Mouse (Mus musculus): ENCODE data around the gene Asz1. TPM values are rescaled to one million over a fixed set of nuclear protein-coding genes. Genes with fewer than 3 reads are reported as not detected.
A peak's percentile ranks its signal among the peaks of the same experiment; 100 is the strongest.

The Asz1 gene
- polyA plus RNA-seq, 1 experiment from 2014 or later: not detected

DNA sequence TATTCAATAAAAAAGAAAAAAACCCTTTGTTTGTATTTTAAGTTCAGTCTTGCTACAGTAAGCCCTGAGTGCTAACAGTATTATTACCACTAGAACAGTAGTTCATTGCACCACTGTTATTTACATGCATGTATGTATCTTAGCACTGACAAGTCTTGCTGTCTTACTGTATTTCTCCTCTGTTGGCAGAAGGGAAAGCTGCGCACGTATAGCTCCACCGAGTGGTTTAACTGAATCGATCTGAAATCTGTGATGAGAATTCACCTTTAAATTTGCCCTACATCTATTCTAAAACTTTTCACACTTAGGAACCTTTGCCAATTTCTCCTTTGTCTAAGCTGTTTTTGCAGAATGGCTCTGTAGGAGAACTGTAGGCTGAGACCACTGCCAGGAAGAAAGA is 64.6 kb downstream of the Asz1 start:
- DNase-seq (ENCODE audit: extremely low spot score, low spot score): no peak
- Histone ChIP-seq H3K9me3 (no peaks in the 10 kb centered on the region), H3K4me1 (no peaks in the 10 kb centered on the region), H3K27me3 (ENCODE audit: poor library complexity, severe bottlenecking) (no peaks in the 10 kb centered on the region), H3K4me3 (no peak overlapping the region), H3K27ac (no peak overlapping the region), H3K36me3 (replicated peaks) (no peaks in the 10 kb centered on the region)
- 88% methylated on average over 4 of the region's 4 CpGs for whole genome bisulfite sequencing

DNA sequence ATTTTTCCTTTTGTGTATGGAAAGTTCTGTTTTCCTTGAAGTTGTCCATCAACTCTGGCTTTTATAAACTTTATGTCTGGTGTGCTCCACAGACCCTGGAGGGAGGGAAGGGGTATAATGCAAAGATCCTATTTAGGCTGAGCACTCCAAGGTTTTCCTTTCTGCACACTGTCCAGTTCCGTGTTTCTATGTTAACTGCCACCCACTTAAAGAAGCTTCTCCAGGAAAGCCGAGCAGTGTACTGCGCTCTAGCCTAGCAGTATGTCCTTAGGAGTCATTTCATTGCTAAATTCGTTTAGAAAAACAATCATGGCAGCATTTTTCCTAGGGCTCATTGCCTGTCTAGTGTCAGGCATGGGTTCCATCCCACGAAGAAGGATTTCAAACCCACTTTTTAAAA is 65.7 kb downstream of the Asz1 start:
- Histone ChIP-seq H3K36me3 (replicated peaks) (no peaks in the 10 kb centered on the region), H3K4me1 (no peaks in the 10 kb centered on the region), H3K9me3 (no peaks in the 10 kb centered on the region), H3K27me3 (ENCODE audit: poor library complexity, severe bottlenecking) (no peaks in the 10 kb centered on the region), H3K27ac (no peak overlapping the region), H3K4me3 (no peak overlapping the region)
- DNase-seq (ENCODE audit: extremely low spot score, low spot score): no peak
- WGBS: 86% methylated on average over 5 of the region's 5 CpGs

DNA sequence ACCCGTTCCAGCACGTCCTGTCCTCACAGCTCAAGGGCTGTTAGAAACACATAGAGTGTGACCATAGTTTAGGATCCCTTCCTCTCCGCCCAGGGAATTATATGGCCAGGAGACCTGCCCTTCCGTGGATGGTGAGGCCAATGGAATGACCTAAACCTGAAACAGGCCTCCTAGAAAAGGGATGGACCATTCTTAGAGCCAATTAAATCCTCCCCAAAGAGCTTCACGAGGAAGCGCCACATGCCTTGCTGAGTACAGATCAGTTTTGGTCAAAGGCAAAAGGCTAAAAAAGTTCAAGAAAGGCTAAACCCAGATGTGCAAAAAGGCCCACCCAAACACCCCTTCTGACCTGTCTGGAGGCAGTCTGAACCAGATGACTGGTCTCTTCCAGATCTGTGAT is 76.6 kb downstream of the Asz1 start:
- 20% methylated on average over 6 of the region's 6 CpGs for WGBS
- no peak for DNase-seq (ENCODE audit: extremely low spot score, low spot score)
- Histone ChIP-seq H3K9me3 (no peaks in the 10 kb centered on the region), H3K4me1 (peaks cover 27% of the 10 kb centered on the region), H3K36me3 (replicated peaks) (no peaks in the 10 kb centered on the region), H3K4me3 (peak overlapping the region; percentile 59), H3K27ac (no peak overlapping the region), H3K27me3 (ENCODE audit: poor library complexity, severe bottlenecking) (peaks cover 62% of the 10 kb centered on the region)

DNA sequence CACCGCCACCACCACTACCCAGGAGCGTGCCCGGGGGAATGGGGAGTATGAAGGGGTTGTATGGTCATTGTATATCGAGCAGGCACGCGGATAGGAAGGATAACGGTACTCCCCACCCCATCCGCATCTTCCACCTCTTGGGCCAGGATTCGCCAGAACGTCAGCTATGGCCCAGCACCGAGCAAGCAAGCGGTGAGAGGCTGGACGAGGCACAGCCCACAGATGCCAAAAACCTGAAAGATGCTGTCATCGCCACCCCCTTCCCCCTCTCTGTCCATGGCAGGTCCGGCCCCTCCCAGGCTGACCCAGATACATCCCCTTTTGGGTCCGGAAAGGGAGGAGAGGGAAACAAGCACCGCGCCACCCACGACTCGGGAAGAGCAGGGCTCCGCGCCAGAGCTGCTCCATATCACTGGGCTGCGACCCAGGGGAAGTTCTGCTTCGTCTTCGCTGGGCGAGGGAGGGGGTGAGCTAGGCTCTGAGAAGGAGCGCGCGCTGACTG is 77.3 kb downstream of the Asz1 start:
- Histone ChIP-seq H3K36me3 (replicated peaks) (no peaks in the 10 kb centered on the region), H3K27ac (no peak overlapping the region), H3K27me3 (ENCODE audit: poor library complexity, severe bottlenecking) (peaks cover 62% of the 10 kb centered on the region), H3K9me3 (no peaks in the 10 kb centered on the region), H3K4me3 (peak overlapping the region; percentile 59), H3K4me1 (peaks cover 27% of the 10 kb centered on the region)
- under 1% methylated on average over 28 of the region's 29 CpGs for WGBS
- peak; percentile 24 for DNase-seq (ENCODE audit: extremely low spot score, low spot score)

DNA sequence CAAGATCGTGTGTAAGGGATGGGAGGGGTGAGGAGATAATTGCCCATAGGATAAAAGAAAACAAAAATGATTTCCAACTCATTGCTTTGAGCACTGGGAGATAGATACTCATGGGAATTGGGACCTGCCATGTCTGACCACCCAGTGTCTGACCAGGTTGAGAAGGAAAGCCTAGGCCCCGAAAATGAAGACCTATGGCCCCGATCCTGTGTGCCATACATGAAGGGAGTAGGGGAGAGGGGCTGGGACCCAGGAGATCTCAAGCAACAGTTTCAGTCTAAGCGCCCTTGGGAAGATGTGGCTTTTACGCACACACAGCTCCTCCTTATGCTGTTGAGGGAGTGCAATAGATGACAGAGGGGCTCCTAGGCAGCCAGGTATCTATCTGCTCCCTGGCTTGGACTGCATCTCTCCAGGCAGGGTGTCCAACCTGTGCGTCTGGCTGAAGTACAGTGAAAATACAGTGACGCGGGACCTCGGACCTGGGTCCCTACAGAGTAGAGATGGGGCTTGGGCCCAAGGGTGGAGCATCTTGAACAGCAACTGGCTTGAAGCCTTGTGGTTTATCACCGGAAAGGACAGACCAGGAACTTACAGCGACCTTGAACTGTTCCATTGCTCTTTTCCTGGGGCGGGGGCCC is 77.9 kb downstream of the Asz1 start:
- no peaks in the 10 kb centered on the region for H3K9me3 ChIP-seq
- H3K4me3 ChIP-seq: peak overlapping the region; percentile 59
- H3K4me1 ChIP-seq: peaks cover 27% of the 10 kb centered on the region
- H3K36me3 ChIP-seq (replicated peaks): no peaks in the 10 kb centered on the region
- no peak for DNase-seq (ENCODE audit: extremely low spot score, low spot score)
- peaks cover 62% of the 10 kb centered on the region for H3K27me3 ChIP-seq (ENCODE audit: poor library complexity, severe bottlenecking)
- WGBS: 7% methylated on average over 12 of the region's 12 CpGs
- H3K27ac ChIP-seq: no peak overlapping the region

DNA sequence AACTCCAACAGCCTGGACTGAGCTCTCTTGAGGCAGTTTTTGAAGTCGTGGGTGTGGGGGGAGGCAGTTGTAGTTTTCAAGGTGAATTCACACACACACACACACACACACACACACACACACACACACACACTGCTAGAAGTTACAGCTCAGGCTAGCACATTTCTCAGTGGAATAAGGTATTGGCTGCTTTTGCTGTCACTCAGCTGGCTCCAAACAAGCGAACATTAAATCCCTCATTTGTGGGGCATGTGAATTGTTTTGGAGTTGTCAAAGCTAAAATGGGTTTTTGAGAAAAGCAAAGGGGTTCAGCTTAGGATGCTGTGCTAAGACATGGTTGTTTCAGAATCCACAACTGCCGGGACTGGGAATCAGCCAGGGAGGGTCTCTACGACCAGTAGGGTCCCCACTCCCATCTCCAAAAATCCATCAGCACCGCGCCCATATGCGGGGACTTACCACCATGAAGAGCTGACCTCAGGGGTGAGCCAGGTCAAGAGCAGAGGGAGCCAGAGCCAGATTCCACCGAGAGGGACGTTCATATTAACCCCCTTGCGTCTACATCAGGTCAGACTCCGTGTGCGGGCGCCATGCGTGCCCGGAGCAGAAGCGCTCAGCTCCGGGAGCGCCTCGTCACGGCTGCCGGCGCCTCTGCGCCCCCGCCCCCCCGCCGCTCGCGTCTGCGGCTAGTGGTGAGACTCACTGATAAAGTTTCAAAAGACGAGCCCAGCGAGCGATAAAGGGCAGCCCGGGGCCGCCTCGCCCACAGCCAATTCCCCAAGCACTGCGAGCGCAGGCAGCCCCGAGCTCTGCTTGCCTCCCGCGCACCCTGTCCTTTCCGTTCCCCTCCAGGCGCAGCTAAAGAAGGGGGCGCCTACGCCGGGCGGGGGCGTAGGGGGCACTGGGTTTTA is 78.9 kb downstream of the Asz1 start, which contains the start of gene Wnt2:
Wnt2 (minus strand) TSS at position 840 of the 911 bp plus-strand sequence.
- no peaks in the 10 kb centered on the region for H3K36me3 ChIP-seq (replicated peaks)
- WGBS: under 1% methylated on average over 47 of the region's 47 CpGs

DNA sequence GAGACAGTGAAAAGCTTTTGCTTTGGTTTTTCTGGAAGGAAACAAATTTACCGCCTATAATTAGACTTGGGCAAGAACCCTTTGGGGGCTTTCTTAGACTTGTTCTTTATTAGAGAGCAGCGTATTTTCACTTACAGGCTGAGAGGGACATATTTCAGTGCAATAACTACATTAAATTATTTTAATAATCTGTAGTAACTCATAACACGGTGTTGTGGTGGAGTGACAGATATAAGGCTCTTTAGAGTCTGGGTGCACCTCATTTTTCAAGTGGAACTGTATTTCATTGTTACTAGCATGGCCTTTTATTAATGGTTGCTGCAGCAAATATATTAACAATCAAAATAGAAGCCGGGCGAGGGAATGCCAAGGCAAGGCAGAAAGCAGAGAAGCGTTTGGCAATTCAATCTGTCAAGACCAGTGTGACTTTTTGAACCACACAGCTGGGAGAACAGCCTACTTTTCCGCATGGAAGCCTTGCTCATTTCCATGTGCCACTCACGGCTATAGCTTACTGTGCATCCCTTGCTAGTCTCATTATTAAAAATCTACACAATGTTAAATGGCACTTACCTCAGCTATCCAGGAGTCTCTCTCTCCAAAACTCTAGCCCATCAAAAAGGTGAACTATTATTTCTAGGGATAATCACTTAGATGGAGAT is 84.6 kb downstream of the Asz1 start:
- DNase-seq (ENCODE audit: extremely low spot score, low spot score): no peak
- H3K9me3 ChIP-seq: no peaks in the 10 kb centered on the region
- H3K27ac ChIP-seq: no peak overlapping the region
- H3K4me1 ChIP-seq: no peaks in the 10 kb centered on the region
- H3K36me3 ChIP-seq (replicated peaks): no peaks in the 10 kb centered on the region
- no peak overlapping the region for H3K4me3 ChIP-seq
- peaks cover 17% of the 10 kb centered on the region for H3K27me3 ChIP-seq (ENCODE audit: poor library complexity, severe bottlenecking)
- 94% methylated on average over 8 of the region's 8 CpGs for WGBS

More for the DNA sequence above, 78.9 kb downstream of the Asz1 start, which contains the start of gene Wnt2:
- DNase-seq (ENCODE audit: extremely low spot score, low spot score): peak; percentile 35
- Histone ChIP-seq H3K4me1 (peaks cover 27% of the 10 kb centered on the region), H3K9me3 (no peaks in the 10 kb centered on the region), H3K27me3 (ENCODE audit: poor library complexity, severe bottlenecking) (peaks cover 62% of the 10 kb centered on the region), H3K4me3 (peak within 1 kb of the TSS; percentile 59), H3K27ac (no peak within 1 kb of the TSS)

GRCm38 (mm10) chr6:18013346-18013745 is 95.5 kb downstream of the Asz1 start:
- Histone ChIP-seq H3K36me3 (replicated peaks) (no peaks in the 10 kb centered on the region), H3K4me3 (no peak overlapping the region), H3K27ac (no peak overlapping the region), H3K9me3 (no peaks in the 10 kb centered on the region), H3K4me1 (peaks cover 4% of the 10 kb centered on the region; the same call in 1 of the 2 replicates), H3K27me3 (ENCODE audit: poor library complexity, severe bottlenecking) (no peaks in the 10 kb centered on the region)
- no peak for DNase-seq (ENCODE audit: extremely low spot score, low spot score)
- WGBS: 80% methylated on average over 7 of the region's 7 CpGs

- 87% methylated on average over 3 of the region's 3 CpGs for WGBS
These were observed 101.5 kb downstream of the Asz1 start for GRCm38 (mm10) chr6:18007356-18007755.

GRCm38 (mm10) chr6:18002065-18002464 is 106.8 kb downstream of the Asz1 start:
- no peaks in the 10 kb centered on the region for H3K9me3 ChIP-seq
- H3K4me1 ChIP-seq: no peaks in the 10 kb centered on the region
- no peaks in the 10 kb centered on the region for H3K36me3 ChIP-seq (replicated peaks)
- H3K27ac ChIP-seq: no peak overlapping the region
- peaks cover 24% of the 10 kb centered on the region for H3K27me3 ChIP-seq (ENCODE audit: poor library complexity, severe bottlenecking)
- no peak overlapping the region for H3K4me3 ChIP-seq
- 94% methylated on average over 6 of the region's 6 CpGs for WGBS
- DNase-seq (ENCODE audit: extremely low spot score, low spot score): no peak

More at GRCm38 (mm10) chr6:18007356-18007755, 101.5 kb downstream of the Asz1 start:
- Histone ChIP-seq H3K4me3 (no peak overlapping the region), H3K9me3 (no peaks in the 10 kb centered on the region), H3K27ac (no peak overlapping the region), H3K27me3 (ENCODE audit: poor library complexity, severe bottlenecking) (no peaks in the 10 kb centered on the region), H3K36me3 (replicated peaks) (no peaks in the 10 kb centered on the region), H3K4me1 (no peaks in the 10 kb centered on the region)
- no peak for DNase-seq (ENCODE audit: extremely low spot score, low spot score)

All from forebrain, embryonic 10.5 days (tissue).